Mouse (Mus musculus) neural tube, embryonic 15.5 days (tissue): ENCODE measurements at regions not wholly inside any gene's neighbourhood (a gene's known extent, or its start where the extent isn't known, plus 50 kb on each side); places are given as distances from the start of the nearest gene placed in this dataset.

Experiments used
- ATAC-seq: fragments of 200-750 bp; cut with Nextera tagmentation; 2 replicates; pipeline ENCODE4 v1.8.0; 2017; ENCODE audit warnings: mild to moderate bottlenecking, moderate TSS enrichment, moderate library complexity; ENCODE audit not compliant: low FRiP score
- H3K27ac ChIP-seq: fragments of 300-500 bp; sonication (generic); replicated peaks from 2 replicates; pipeline ENCODE4 v1.5.1; 2015; ENCODE audit warnings: mild to moderate bottlenecking, inconsistent platforms
- H3K27me3 ChIP-seq: fragments of 300-500 bp; sonication (generic); replicated peaks from 2 replicates; pipeline ENCODE4 v1.6.1; 2015; ENCODE audit warnings: inconsistent platforms
- H3K36me3 ChIP-seq: fragments of 300-500 bp; sonication (generic); 2 replicates; pipeline ENCODE4 v1.6.1; 2015; ENCODE audit warnings: inconsistent platforms
- H3K4me1 ChIP-seq: fragments of 300-500 bp; sonication (generic); 2 replicates; pipeline ENCODE4 v1.6.1; 2015; ENCODE audit warnings: inconsistent platforms
- H3K4me2 ChIP-seq: fragments of 300-500 bp; sonication (generic); 2 replicates; pipeline ENCODE4 v1.6.1; 2015; ENCODE audit warnings: inconsistent platforms, mild to moderate bottlenecking, moderate library complexity
- H3K4me3 ChIP-seq: fragments of 300-500 bp; sonication (generic); replicated peaks from 2 replicates; pipeline ENCODE4 v1.5.1; 2015; ENCODE audit warnings: mild to moderate bottlenecking, inconsistent platforms
- H3K9ac ChIP-seq: fragments of 300-500 bp; sonication (generic); replicated peaks from 2 replicates; pipeline ENCODE4 v1.6.1; 2015; ENCODE audit warnings: mild to moderate bottlenecking, inconsistent platforms
- H3K9me3 ChIP-seq: fragments of 300-500 bp; sonication (generic); replicated peaks from 2 replicates; pipeline ENCODE4 v1.6.1; 2016; ENCODE audit warnings: inconsistent platforms
- WGBS: fragments of 180-500 bp; shearing (Covaris S2); methylation state at CpG from one replicate; pipeline ENCODE4 v1.1.7; 2015; ENCODE audit warnings: mixed read lengths; 5-methylcytosine and 5-hydroxymethylcytosine counted together

GRCm38 (mm10) chr8:125322561-125322960 lies 247.0 kb downstream of the Sipa1l2 start:
- WGBS = 78% methylated on average over 3 of the region's 3 CpGs
- Histone ChIP-seq H3K27ac (no peak overlapping the region), H3K9ac (no peak overlapping the region), H3K27me3 (peaks cover 7% of the 10 kb centered on the region; the same call in 1 of the 2 replicates), H3K4me1 (no peaks in the 10 kb centered on the region), H3K4me3 (no peak overlapping the region), H3K36me3 (no peaks in the 10 kb centered on the region), H3K4me2 (no peak overlapping the region), H3K9me3 (no peaks in the 10 kb centered on the region)
- ATAC-seq = no peak

GRCm38 (mm10) chr8:125317584-125317991 lies 252.0 kb downstream of the Sipa1l2 start:
- no peak; the same call in 1 of the 2 replicates for ATAC-seq
- H3K4me3 ChIP-seq = no peak overlapping the region
- H3K4me1 ChIP-seq = no peaks in the 10 kb centered on the region
- no peak overlapping the region for H3K27ac ChIP-seq
- no peaks in the 10 kb centered on the region for H3K36me3 ChIP-seq
- H3K4me2 ChIP-seq = no peak overlapping the region
- no peaks in the 10 kb centered on the region for H3K9me3 ChIP-seq
- WGBS = 93% methylated on average over 6 of the region's 6 CpGs
- H3K27me3 ChIP-seq = peaks cover 3% of the 10 kb centered on the region; the same call in 1 of the 2 replicates
- no peak overlapping the region for H3K9ac ChIP-seq

- peaks cover 8% of the 10 kb centered on the region; the same call in 1 of the 2 replicates for H3K27me3 ChIP-seq
- H3K9ac ChIP-seq = no peak overlapping the region
- no peak overlapping the region for H3K27ac ChIP-seq
- H3K4me3 ChIP-seq = no peak overlapping the region
- 36% methylated on average over 4 of the region's 4 CpGs for WGBS
- H3K9me3 ChIP-seq = no peaks in the 10 kb centered on the region
- no peaks in the 10 kb centered on the region for H3K36me3 ChIP-seq
- H3K4me2 ChIP-seq = no peak overlapping the region
- peaks cover 5% of the 10 kb centered on the region; the same call in 1 of the 2 replicates for H3K4me1 ChIP-seq
- no peak for ATAC-seq
These were observed 253.9 kb downstream of the Sipa1l2 start for GRCm38 (mm10) chr8:125315736-125316135.

- WGBS = 88% methylated on average over 6 of the region's 6 CpGs
- peaks cover 10% of the 10 kb centered on the region; the same call in 1 of the 2 replicates for H3K27me3 ChIP-seq
These were observed 254.6 kb downstream of the Sipa1l2 start for GRCm38 (mm10) chr8:125314996-125315395.

GRCm38 (mm10) chr8:125314221-125314984 lies 255.2 kb downstream of the Sipa1l2 start:
- H3K27me3 ChIP-seq = peaks cover 10% of the 10 kb centered on the region; the same call in 1 of the 2 replicates
- no peak overlapping the region for H3K9ac ChIP-seq
- H3K4me3 ChIP-seq = no peak overlapping the region
- H3K4me2 ChIP-seq = no peak overlapping the region
- H3K27ac ChIP-seq = no peak overlapping the region
- no peaks in the 10 kb centered on the region for H3K9me3 ChIP-seq
- 63% methylated on average over 10 of the region's 10 CpGs for WGBS
- no peaks in the 10 kb centered on the region for H3K36me3 ChIP-seq
- H3K4me1 ChIP-seq = peaks cover 5% of the 10 kb centered on the region; the same call in 1 of the 2 replicates
- ATAC-seq = no peak

More at GRCm38 (mm10) chr8:125314996-125315395, 254.6 kb downstream of the Sipa1l2 start:
- Histone ChIP-seq H3K4me3 (no peak overlapping the region), H3K36me3 (no peaks in the 10 kb centered on the region), H3K4me2 (no peak overlapping the region), H3K27ac (no peak overlapping the region), H3K4me1 (peaks cover 5% of the 10 kb centered on the region; the same call in 1 of the 2 replicates), H3K9ac (no peak overlapping the region), H3K9me3 (no peaks in the 10 kb centered on the region)
- ATAC-seq = no peak

GRCm38 (mm10) chr8:125311228-125312053 lies 257.4 kb downstream of the Disc1 start:
- Histone ChIP-seq H3K36me3 (no peaks in the 10 kb centered on the region), H3K4me3 (no peak overlapping the region), H3K4me1 (peaks cover 12% of the 10 kb centered on the region), H3K9me3 (no peaks in the 10 kb centered on the region), H3K9ac (no peak overlapping the region), H3K27ac (no peak overlapping the region), H3K4me2 (no peak overlapping the region), H3K27me3 (peaks cover 13% of the 10 kb centered on the region; the same call in 1 of the 2 replicates)
- 59% methylated on average over 11 of the region's 11 CpGs for WGBS
- ATAC-seq = no peak
